Mouse (Mus musculus) forebrain, embryonic 13.5 days (tissue): Measurements from ENCODE around the gene Rfx4. TPM values are rescaled to one million over a fixed set of nuclear protein-coding genes. Genes with fewer than 3 reads are reported as not detected.

ENCODE experiments used
- ATAC-seq: fragments of 200-750 bp; cut with Nextera tagmentation; 2 replicates; pipeline ENCODE4 v1.8.0; 2017
- H3K27ac ChIP-seq: fragments of 300-500 bp; sonication (generic); 2 replicates; pipeline ENCODE4 v1.5.1; 2015; ENCODE audit warnings: inconsistent platforms, mild to moderate bottlenecking, moderate library complexity
- H3K27me3 ChIP-seq: fragments of 300-500 bp; sonication (generic); 2 replicates; pipeline ENCODE4 v1.6.1; 2015; ENCODE audit warnings: mild to moderate bottlenecking, inconsistent platforms
- H3K36me3 ChIP-seq: fragments of 300-500 bp; sonication (generic); 2 replicates; pipeline ENCODE4 v1.6.1; 2015; ENCODE audit warnings: mild to moderate bottlenecking, inconsistent platforms; ENCODE audit not compliant: poor library complexity, severe bottlenecking
- H3K4me1 ChIP-seq: fragments of 300-500 bp; sonication (generic); 2 replicates; pipeline ENCODE4 v1.6.1; 2015; ENCODE audit warnings: inconsistent platforms
- H3K4me2 ChIP-seq: fragments of 300-500 bp; sonication (generic); 2 replicates; pipeline ENCODE4 v1.6.1; 2015; ENCODE audit warnings: inconsistent platforms, mild to moderate bottlenecking, moderate library complexity
- H3K4me3 ChIP-seq: fragments of 300-500 bp; sonication (generic); 2 replicates; pipeline ENCODE4 v1.5.1; 2015; ENCODE audit warnings: mild to moderate bottlenecking, inconsistent platforms
- H3K9ac ChIP-seq: fragments of 300-500 bp; sonication (generic); 2 replicates; pipeline ENCODE4 v1.6.1; 2015; ENCODE audit warnings: mild to moderate bottlenecking, inconsistent platforms
- H3K9me3 ChIP-seq: fragments of 300-500 bp; sonication (generic); replicated peaks from 2 replicates; pipeline ENCODE4 v1.6.1; 2016; ENCODE audit warnings: inconsistent platforms
- WGBS: fragments of 180-500 bp; shearing (Covaris S2); methylation state at CpG from one replicate; pipeline ENCODE4 v1.1.7; 2015; 5-methylcytosine and 5-hydroxymethylcytosine counted together
- polyA plus RNA-seq: library from polyadenylated mRNA; unstranded; fragments of >200 nt; fragmentation: Nextera tagmentation; extraction: Ambion mirVana; gene quantifications from 2 replicates; pipeline ENCODE4 v1.2.1, GENCODE M21; 2015

Gene Rfx4
- polyA plus RNA-seq, 1 experiment from 2014 or later: 11.8 TPM

- Histone ChIP-seq H3K27me3 (no peaks in the 10 kb centered on the region), H3K4me1 (peaks cover 16% of the 10 kb centered on the region; the same call in 1 of the 2 replicates), H3K4me3 (no peak overlapping the region), H3K27ac (no peak overlapping the region), H3K4me2 (no peak overlapping the region), H3K36me3 (no peaks in the 10 kb centered on the region), H3K9me3 (no peaks in the 10 kb centered on the region), H3K9ac (no peak overlapping the region)
- 98% methylated on average over 6 of the region's 6 CpGs for WGBS
- ATAC-seq: no peak
These were observed 45.7 kb downstream of the Rfx4 start for GRCm38 (mm10) chr10:84801521-84801920.

DNA sequence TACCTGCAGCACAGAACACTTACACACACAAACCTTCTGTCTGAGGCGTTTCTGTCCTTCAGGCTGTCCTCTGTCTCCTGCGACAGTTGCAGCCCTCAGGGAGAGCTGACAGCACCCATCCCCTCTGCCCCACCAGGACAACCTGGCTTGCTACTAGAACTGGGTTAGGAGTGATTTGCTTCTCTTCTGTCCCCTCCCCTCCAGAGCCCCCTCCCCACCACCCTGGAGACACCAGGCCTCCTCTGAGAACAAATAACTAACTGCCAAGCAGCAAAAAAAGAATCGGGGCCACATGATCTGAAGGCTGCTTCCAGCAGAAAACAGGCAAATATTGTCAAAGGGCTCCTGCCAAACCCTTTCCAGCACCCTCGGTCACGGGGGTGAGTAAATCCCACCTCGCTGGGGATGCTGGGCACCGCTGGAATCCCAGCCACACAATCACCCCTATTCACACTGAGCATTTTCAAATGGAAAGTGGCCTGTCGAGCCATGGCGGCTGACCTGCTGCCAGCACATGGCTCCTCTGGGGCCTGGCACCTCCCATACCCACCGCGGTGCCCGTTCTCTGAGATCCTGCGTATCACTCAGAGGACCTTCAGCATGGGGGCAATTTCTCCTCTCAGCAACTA lies 47.5 kb downstream of the Rfx4 start:
- H3K27ac ChIP-seq: 0 out of 2 replicates have a peak overlapping the region, but pooled peaks have one; percentile 8
- no peaks in the 10 kb centered on the region for H3K36me3 ChIP-seq
- no peaks in the 10 kb centered on the region for H3K9me3 ChIP-seq
- no peak overlapping the region for H3K4me3 ChIP-seq
- H3K27me3 ChIP-seq: no peaks in the 10 kb centered on the region
- ATAC-seq: 0 out of 2 replicates have a peak, but pooled peaks have one; percentile 30
- WGBS: 44% methylated on average over 13 of the region's 13 CpGs
- H3K4me2 ChIP-seq: no peak overlapping the region
- no peak overlapping the region; the same call in 1 of the 2 replicates for H3K9ac ChIP-seq
- H3K4me1 ChIP-seq: peaks cover 16% of the 10 kb centered on the region; the same call in 1 of the 2 replicates

DNA sequence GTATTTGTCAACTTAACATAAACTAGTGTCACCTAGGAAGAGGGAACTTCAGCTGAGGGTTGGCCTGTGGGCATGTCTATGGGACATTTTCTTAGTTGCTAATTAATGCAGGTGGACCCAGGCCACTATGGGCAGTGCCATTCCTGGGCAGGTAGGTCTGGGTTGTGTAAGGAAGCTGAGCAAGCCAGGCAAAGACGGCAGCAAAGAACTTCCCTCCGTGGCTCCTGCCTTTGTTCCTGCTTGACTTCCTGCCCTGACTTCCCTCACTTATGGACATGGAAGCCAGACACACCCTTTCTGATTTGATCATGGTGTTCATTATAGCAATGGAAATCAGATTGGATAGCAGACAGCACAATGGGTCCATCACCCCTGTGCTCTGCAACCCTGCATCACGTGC lies 49.7 kb downstream of the Rfx4 start:
- H3K9me3 ChIP-seq: no peaks in the 10 kb centered on the region
- no peaks in the 10 kb centered on the region for H3K27me3 ChIP-seq
- no peak for ATAC-seq

DNA sequence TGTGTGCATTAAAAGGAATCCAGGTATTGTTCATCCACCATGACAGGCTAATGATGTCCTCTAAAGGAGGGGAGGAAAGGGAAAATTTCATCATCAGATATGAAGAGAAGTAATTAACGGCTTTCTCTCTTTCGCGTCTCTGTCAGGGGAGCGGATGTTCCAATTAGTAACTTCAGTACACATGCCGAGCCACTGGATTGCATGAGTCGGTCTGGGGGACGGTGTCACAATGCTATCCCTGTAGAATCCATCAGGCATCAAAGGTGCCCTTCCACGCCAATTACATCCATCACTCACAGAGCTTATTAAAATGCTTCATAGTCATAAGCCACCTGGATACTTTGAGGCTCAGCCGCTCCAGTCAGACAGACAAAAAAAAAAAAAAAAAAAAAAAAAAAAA lies 51.3 kb downstream of the Rfx4 start:
- Histone ChIP-seq H3K9me3 (no peaks in the 10 kb centered on the region), H3K4me2 (no peak overlapping the region), H3K27ac (no peak overlapping the region), H3K36me3 (no peaks in the 10 kb centered on the region), H3K27me3 (no peaks in the 10 kb centered on the region), H3K4me3 (no peak overlapping the region), H3K9ac (no peak overlapping the region), H3K4me1 (peaks cover 16% of the 10 kb centered on the region; the same call in 1 of the 2 replicates)
- ATAC-seq: no peak
- WGBS: 39% methylated on average over 9 of the region's 9 CpGs

More for the DNA sequence above, 49.7 kb downstream of the Rfx4 start:
- Histone ChIP-seq H3K4me2 (no peak overlapping the region), H3K4me1 (peaks cover 16% of the 10 kb centered on the region; the same call in 1 of the 2 replicates), H3K27ac (no peak overlapping the region), H3K9ac (no peak overlapping the region), H3K4me3 (no peak overlapping the region), H3K36me3 (no peaks in the 10 kb centered on the region)
- WGBS: 71% methylated on average over 3 of the region's 3 CpGs

DNA sequence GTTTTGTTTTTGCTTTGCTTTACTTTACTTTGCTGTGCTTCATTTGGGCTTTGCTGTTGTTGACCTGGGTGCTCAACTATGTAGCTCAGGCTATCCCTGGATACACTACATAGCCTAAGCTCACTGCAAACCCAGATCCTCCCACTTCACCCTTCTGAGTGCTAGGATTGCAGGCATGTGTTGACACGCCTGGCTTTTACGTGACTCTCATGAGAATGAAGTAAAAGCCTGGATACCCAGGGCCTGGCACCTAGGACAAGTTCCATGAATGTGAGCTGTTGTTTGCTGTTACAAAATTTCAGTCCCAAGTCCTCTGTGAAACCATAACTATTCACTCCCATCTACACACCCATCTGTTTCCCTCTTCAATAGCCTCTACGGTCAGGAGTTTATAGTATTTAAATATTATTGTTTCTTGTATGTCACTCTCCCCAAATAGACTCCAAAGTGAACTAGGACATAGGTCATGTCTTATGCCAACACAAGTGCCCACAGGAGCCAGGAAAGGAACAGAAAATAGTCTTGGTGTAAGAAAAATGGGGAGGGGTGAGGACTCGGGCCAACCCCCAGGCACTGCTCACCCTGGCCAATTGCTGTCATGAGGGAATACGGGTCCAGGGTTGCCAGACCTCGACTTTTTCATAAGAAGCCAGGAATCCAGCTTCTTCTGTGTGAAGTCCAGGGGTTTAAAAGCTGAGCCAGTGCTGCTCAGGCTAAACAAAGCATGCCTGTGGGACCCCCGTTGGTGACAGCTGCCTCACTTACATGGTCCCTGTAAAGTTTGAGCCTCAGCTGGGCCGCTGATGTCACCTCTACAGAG lies 54.4 kb downstream of the Rfx4 start:
- Histone ChIP-seq H3K27me3 (no peaks in the 10 kb centered on the region), H3K9me3 (no peaks in the 10 kb centered on the region), H3K9ac (no peak overlapping the region), H3K4me3 (no peak overlapping the region), H3K4me1 (no peaks in the 10 kb centered on the region), H3K4me2 (no peak overlapping the region), H3K27ac (no peak overlapping the region), H3K36me3 (0 out of 2 replicates have a peak, but pooled peaks cover under 1% of the 10 kb centered on the region)
- 73% methylated on average over 8 of the region's 8 CpGs for WGBS
- peak; percentile 10; the same call in 1 of the 2 replicates for ATAC-seq

- Histone ChIP-seq H3K9ac (no peak overlapping the region), H3K9me3 (no peaks in the 10 kb centered on the region), H3K4me1 (no peaks in the 10 kb centered on the region), H3K4me3 (no peak overlapping the region), H3K27ac (no peak overlapping the region), H3K4me2 (no peak overlapping the region), H3K27me3 (no peaks in the 10 kb centered on the region), H3K36me3 (peaks cover 8% of the 10 kb centered on the region; the same call in 1 of the 2 replicates)
- ATAC-seq: no peak
- 92% methylated on average over 11 of the region's 11 CpGs for WGBS
These were observed 55.5 kb downstream of the Rfx4 start for GRCm38 (mm10) chr10:84811171-84811912.

DNA sequence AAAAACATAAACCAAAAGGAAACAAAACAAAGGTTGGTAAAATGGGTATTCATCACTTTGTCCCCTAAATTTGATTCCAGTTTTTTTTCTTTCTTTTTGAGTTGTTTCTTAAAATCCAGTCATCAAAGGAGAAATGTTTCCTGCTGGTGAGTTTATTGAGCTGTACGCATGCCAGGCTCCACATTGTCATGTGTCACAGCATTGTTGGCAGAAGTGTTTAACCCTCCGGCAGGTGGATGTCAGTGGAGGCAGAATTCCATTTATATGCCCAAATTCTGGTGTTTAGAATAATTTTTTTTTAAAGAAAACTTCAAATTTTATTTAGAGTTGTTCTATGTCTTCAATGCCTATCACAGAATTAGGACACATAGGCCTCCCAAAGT lies 56.0 kb downstream of the Rfx4 start:
- 65% methylated on average over 2 of the region's 2 CpGs for WGBS
- no peak overlapping the region for H3K4me2 ChIP-seq
- no peak for ATAC-seq

GRCm38 (mm10) chr10:84815676-84816436 lies 60.0 kb downstream of the Rfx4 start:
- H3K27ac ChIP-seq: no peak overlapping the region
- no peak overlapping the region for H3K9ac ChIP-seq
- peaks cover 7% of the 10 kb centered on the region; the same call in 1 of the 2 replicates for H3K4me1 ChIP-seq
- no peak for ATAC-seq
- H3K36me3 ChIP-seq: peaks cover 19% of the 10 kb centered on the region
- H3K4me2 ChIP-seq: no peak overlapping the region
- WGBS: 73% methylated on average over 4 of the region's 4 CpGs
- no peaks in the 10 kb centered on the region for H3K9me3 ChIP-seq
- 0 out of 2 replicates have a peak, but pooled peaks cover 2% of the 10 kb centered on the region for H3K27me3 ChIP-seq
- H3K4me3 ChIP-seq: no peak overlapping the region

More for the DNA sequence above, 56.0 kb downstream of the Rfx4 start:
- Histone ChIP-seq H3K9me3 (no peaks in the 10 kb centered on the region), H3K9ac (no peak overlapping the region), H3K27me3 (no peaks in the 10 kb centered on the region), H3K27ac (no peak overlapping the region), H3K4me1 (no peaks in the 10 kb centered on the region), H3K4me3 (no peak overlapping the region), H3K36me3 (peaks cover 13% of the 10 kb centered on the region)

DNA sequence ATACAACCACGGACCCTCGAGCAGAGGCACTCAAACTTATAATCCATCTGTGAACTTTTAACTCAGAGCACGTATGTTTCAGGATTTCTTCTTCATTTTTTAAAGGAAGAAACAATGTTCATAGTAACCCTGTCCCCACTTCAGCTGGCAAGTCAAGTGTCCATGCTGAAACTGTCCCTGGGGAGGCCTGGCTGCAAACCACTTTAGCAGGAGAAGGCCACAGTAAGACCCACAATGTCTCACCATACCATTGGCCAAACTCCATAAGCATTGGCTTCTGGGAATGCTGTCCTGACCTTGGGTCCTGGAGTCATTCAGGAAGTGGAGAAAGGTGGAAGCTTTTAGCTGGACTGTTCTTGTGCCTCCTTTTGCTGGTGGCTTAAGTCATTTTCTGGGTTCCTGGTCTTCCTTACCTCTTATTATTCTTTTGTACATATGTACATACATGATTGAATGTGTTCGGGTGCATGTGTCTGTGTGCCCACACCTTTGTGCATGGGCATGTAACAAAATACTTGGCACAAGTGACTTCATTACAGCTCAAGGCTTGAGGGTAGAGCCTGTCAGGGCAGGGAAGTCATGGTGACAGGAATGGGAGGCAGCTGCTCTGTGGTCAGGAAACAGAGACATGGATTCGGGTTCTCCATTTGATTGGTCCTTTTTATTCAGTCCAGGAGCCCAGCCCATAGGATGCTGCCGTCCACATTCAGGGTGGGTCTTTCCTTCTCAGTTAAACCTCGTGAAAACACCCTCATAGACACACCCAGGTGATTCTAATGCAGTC lies 61.4 kb downstream of the Rfx4 start:
- no peak overlapping the region for H3K4me2 ChIP-seq
- ATAC-seq: no peak
- WGBS: 91% methylated on average over 7 of the region's 7 CpGs

DNA sequence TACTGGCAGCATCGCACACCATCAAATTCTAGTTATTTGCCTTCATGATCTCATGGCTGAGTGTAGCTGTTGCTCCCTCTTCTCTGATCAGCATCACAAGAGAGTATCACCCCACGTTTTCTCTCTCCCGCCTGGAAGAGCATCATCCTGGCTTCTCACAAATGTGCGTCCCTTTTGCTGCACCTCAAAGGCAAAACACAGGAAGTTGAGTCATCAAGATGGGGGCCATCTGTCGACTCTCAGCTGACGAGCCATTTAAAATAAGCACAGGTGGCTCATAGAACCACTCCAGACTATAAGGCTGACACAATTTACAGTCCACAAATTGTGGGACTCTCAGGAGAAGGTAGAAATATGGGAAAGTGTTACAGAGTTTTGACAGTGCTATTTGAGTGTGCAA lies 63.8 kb downstream of the Rfx4 start:
- Histone ChIP-seq H3K4me3 (no peak overlapping the region), H3K4me2 (no peak overlapping the region), H3K9me3 (no peaks in the 10 kb centered on the region), H3K27me3 (0 out of 2 replicates have a peak, but pooled peaks cover 2% of the 10 kb centered on the region), H3K9ac (no peak overlapping the region), H3K36me3 (peaks cover 19% of the 10 kb centered on the region), H3K27ac (no peak overlapping the region), H3K4me1 (peaks cover 27% of the 10 kb centered on the region)
- no peak; the same call in 1 of the 2 replicates for ATAC-seq
- 69% methylated on average over 6 of the region's 6 CpGs for WGBS

More for the DNA sequence above, 61.4 kb downstream of the Rfx4 start:
- H3K4me3 ChIP-seq: no peak overlapping the region
- 0 out of 2 replicates have a peak, but pooled peaks cover 2% of the 10 kb centered on the region for H3K27me3 ChIP-seq
- peaks cover 9% of the 10 kb centered on the region for H3K4me1 ChIP-seq
- H3K9ac ChIP-seq: no peak overlapping the region
- peaks cover 19% of the 10 kb centered on the region for H3K36me3 ChIP-seq
- H3K9me3 ChIP-seq: no peaks in the 10 kb centered on the region
- H3K27ac ChIP-seq: no peak overlapping the region

- H3K4me2 ChIP-seq: no peak overlapping the region
- ATAC-seq: no peak
- no peak overlapping the region for H3K27ac ChIP-seq
- H3K27me3 ChIP-seq: 0 out of 2 replicates have a peak, but pooled peaks cover 2% of the 10 kb centered on the region
- H3K9me3 ChIP-seq: no peaks in the 10 kb centered on the region
- 76% methylated on average over 3 of the region's 3 CpGs for WGBS
- H3K4me1 ChIP-seq: peaks cover 27% of the 10 kb centered on the region
- H3K9ac ChIP-seq: no peak overlapping the region
- no peak overlapping the region for H3K4me3 ChIP-seq
- peaks cover 19% of the 10 kb centered on the region for H3K36me3 ChIP-seq
These were observed 64.4 kb downstream of the Rfx4 start for GRCm38 (mm10) chr10:84820230-84820629.
